Mouse (Mus musculus) heart, embryonic 15.5 days (tissue): ENCODE results near the gene Sh2d3c. TPM values are rescaled to one million over a fixed set of nuclear protein-coding genes. Genes with fewer than 3 reads are reported as not detected.

Experiments used
- ATAC-seq: fragments of 200-750 bp; cut with Nextera tagmentation; replicated peaks from 2 replicates; pipeline ENCODE4 v1.8.0; 2017; ENCODE audit warnings: low read depth, moderate TSS enrichment; ENCODE audit not compliant: insufficient number of reproducible peaks, insufficient read depth, low FRiP score
- H3K27ac ChIP-seq: fragments of 300-500 bp; sonication (generic); 2 replicates; pipeline ENCODE4 v1.5.1; 2015; ENCODE audit warnings: mild to moderate bottlenecking, inconsistent platforms
- H3K27me3 ChIP-seq: fragments of 300-500 bp; sonication (generic); 2 replicates; pipeline ENCODE4 v1.6.1; 2015; ENCODE audit warnings: inconsistent platforms
- H3K36me3 ChIP-seq: fragments of 300-500 bp; sonication (generic); 2 replicates; pipeline ENCODE4 v1.6.1; 2015; ENCODE audit warnings: mild to moderate bottlenecking, inconsistent platforms
- H3K4me1 ChIP-seq: fragments of 300-500 bp; sonication (generic); replicated peaks from 2 replicates; pipeline ENCODE4 v1.6.1; 2015; ENCODE audit warnings: inconsistent platforms
- H3K4me2 ChIP-seq: fragments of 300-500 bp; sonication (generic); 2 replicates; pipeline ENCODE4 v1.6.1; 2015; ENCODE audit warnings: inconsistent platforms, mild to moderate bottlenecking, moderate library complexity
- H3K4me3 ChIP-seq: fragments of 300-500 bp; sonication (generic); 2 replicates; pipeline ENCODE4 v1.5.1; 2015; ENCODE audit warnings: mild to moderate bottlenecking, inconsistent platforms
- H3K9ac ChIP-seq: fragments of 300-500 bp; sonication (generic); 2 replicates; pipeline ENCODE4 v1.6.1; 2015; ENCODE audit warnings: mild to moderate bottlenecking, inconsistent platforms
- H3K9me3 ChIP-seq: fragments of 300-500 bp; sonication (generic); replicated peaks from 2 replicates; pipeline ENCODE4 v1.6.1; 2016; ENCODE audit warnings: inconsistent platforms
- WGBS: fragments of 180-500 bp; shearing (Covaris S2); methylation state at CpG from one replicate; pipeline ENCODE4 v1.1.7; 2015; ENCODE audit warnings: mixed read lengths; 5-methylcytosine and 5-hydroxymethylcytosine counted together
- polyA plus RNA-seq: library from polyadenylated mRNA; unstranded; fragments of >200 nt; fragmentation: Nextera tagmentation; extraction: Ambion mirVana; gene quantifications from 2 replicates; pipeline ENCODE4 v1.2.1, GENCODE M21; 2015

Gene Sh2d3c
- polyA plus RNA-seq, 1 experiment from 2014 or later = 25.7 TPM

DNA sequence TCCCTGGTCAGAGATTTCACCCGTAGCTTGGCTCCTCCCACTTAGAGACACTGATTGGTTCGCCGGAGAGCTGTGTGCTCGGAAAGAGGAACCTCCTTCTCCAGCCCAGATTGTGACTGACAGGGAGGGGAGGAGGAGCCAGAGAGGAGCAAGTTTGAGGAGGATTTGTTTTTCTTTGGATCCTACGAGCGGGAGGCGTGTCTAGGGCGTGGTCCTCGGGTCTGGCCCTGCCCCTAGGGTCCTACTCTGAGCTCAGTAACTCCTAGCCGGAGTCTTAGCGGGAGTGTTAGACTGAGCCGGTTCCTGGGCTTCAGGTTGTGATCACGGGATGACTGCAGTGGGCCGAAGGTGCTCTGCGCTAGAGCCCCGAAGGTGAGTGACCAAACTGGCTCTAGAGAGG is 6.6 kb downstream of the Sh2d3c start:
- Histone ChIP-seq H3K27me3 (no peaks in the 10 kb centered on the region), H3K4me1 (peaks cover 32% of the 10 kb centered on the region), H3K9me3 (no peaks in the 10 kb centered on the region), H3K27ac (peak overlapping the region; percentile 76), H3K9ac (peak overlapping the region; percentile 57), H3K36me3 (no peaks in the 10 kb centered on the region), H3K4me3 (peak overlapping the region; percentile 57), H3K4me2 (peak overlapping the region; percentile 74)
- WGBS = 1% methylated on average over 16 of the region's 16 CpGs
- ATAC-seq = peak; percentile 97

DNA sequence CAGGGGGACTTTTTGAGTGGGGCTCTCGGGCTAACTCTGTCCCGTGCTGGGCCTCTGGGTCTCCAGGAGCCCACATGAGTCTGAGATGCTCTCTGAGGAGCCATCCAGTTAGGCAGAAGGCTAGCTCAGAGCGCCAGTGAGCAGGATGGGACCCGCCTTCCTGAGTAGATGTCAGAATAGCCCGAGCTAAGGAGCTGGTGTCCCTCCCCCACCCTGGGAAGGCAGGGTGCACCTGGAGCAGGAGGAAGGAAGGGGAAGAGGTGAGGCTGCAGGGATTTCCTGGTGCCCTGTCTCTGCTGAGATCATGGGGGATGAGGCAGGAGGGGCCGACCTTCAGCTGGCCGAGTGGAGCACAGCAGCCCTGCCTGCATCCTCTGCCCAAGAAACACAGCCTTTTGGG is 7.6 kb downstream of the Sh2d3c start:
- peak; percentile 12; the same call in 1 of the 2 replicates for ATAC-seq
- peaks cover 35% of the 10 kb centered on the region for H3K4me1 ChIP-seq
- WGBS = 35% methylated on average over 7 of the region's 7 CpGs

DNA sequence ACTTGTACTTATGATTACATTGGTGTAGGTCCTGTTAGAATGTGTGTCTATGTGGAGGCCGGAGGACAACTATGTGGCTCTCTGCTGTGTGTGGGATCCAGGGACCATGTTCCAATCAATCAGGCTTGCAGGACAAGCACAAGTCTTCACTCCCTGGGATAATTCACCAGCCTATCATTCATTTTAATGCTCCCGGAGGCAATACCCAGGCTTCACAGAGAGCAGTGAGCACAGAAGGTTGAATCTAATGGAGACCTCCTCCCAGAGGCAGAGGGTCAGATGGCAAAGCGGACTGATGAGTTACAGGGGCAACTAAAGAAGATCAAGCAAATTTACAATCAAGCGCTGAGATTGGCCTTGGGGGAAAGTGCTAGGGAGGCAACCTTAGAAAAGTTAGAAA is 8.7 kb downstream of the Sh2d3c start:
- peak overlapping the region; percentile 74 for H3K4me2 ChIP-seq
- WGBS = 60% methylated on average over 4 of the region's 4 CpGs
- no peaks in the 10 kb centered on the region for H3K9me3 ChIP-seq
- peak overlapping the region; percentile 57 for H3K4me3 ChIP-seq
- peaks cover 44% of the 10 kb centered on the region for H3K4me1 ChIP-seq
- peak overlapping the region; percentile 76 for H3K27ac ChIP-seq
- no peak overlapping the region for H3K9ac ChIP-seq
- H3K27me3 ChIP-seq = no peaks in the 10 kb centered on the region
- no peaks in the 10 kb centered on the region for H3K36me3 ChIP-seq
- no peak for ATAC-seq

More for the DNA sequence above, 7.6 kb downstream of the Sh2d3c start:
- peak overlapping the region; percentile 42 for H3K9ac ChIP-seq
- no peaks in the 10 kb centered on the region for H3K36me3 ChIP-seq
- H3K9me3 ChIP-seq = no peaks in the 10 kb centered on the region
- peak overlapping the region; percentile 76 for H3K27ac ChIP-seq
- H3K4me2 ChIP-seq = peak overlapping the region; percentile 74
- no peaks in the 10 kb centered on the region for H3K27me3 ChIP-seq
- H3K4me3 ChIP-seq = peak overlapping the region; percentile 57

DNA sequence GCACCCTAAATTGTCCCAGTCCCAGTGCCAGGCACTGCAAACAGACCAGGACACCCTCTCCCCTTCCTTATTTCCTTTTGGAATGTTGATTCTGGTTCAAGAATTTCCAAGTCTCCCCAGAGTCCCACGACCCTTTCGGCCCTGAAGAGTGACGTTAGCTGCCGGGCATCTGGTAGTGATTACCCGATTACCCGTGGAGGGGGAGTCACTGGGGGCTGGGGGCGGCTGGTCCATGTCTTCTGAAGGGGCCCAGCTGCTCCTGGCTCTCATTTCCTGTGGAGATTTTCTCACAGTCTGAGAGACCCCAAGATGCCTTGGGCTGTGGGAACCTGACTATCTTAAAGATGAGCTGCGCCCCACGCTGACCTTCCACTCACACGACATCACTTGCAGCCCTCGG is 10.0 kb downstream of the Sh2d3c start:
- no peak for ATAC-seq
- peak overlapping the region; percentile 57 for H3K4me3 ChIP-seq
- H3K27me3 ChIP-seq = no peaks in the 10 kb centered on the region
- WGBS = 19% methylated on average over 11 of the region's 11 CpGs
- H3K36me3 ChIP-seq = no peaks in the 10 kb centered on the region
- H3K4me1 ChIP-seq = peaks cover 55% of the 10 kb centered on the region
- peak overlapping the region; percentile 25; the same call in 1 of the 2 replicates for H3K9ac ChIP-seq
- H3K27ac ChIP-seq = peak overlapping the region; percentile 76
- peak overlapping the region; percentile 74 for H3K4me2 ChIP-seq
- no peaks in the 10 kb centered on the region for H3K9me3 ChIP-seq

DNA sequence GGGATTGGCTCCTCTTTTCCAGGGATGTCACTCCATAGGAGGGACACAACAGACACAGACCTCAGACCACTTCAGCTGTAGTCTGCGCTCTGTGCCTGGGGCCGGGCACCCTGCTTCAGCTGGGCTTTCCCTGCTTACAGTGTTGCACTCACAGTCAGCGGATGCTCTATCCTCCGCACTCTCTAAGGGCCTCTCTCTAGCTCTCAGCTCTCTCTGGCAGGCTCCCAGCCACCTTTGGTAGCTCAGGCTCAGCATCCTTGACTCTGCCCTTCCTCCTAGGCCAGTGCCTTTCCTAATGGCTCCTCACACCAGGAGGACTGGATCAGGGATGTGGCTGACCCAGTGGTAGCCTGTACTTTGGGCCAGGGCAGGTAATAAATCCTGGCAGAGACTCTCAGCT is 11.1 kb downstream of the Sh2d3c start:
- H3K27ac ChIP-seq = peak overlapping the region; percentile 76
- ATAC-seq = no peak
- no peaks in the 10 kb centered on the region for H3K27me3 ChIP-seq
- H3K4me1 ChIP-seq = peaks cover 62% of the 10 kb centered on the region
- H3K9me3 ChIP-seq = no peaks in the 10 kb centered on the region
- 50% methylated on average over 4 of the region's 4 CpGs for WGBS
- H3K9ac ChIP-seq = peak overlapping the region; percentile 38; the same call in 1 of the 2 replicates
- H3K36me3 ChIP-seq = no peaks in the 10 kb centered on the region
- peak overlapping the region; percentile 74 for H3K4me2 ChIP-seq
- no peak overlapping the region for H3K4me3 ChIP-seq

DNA sequence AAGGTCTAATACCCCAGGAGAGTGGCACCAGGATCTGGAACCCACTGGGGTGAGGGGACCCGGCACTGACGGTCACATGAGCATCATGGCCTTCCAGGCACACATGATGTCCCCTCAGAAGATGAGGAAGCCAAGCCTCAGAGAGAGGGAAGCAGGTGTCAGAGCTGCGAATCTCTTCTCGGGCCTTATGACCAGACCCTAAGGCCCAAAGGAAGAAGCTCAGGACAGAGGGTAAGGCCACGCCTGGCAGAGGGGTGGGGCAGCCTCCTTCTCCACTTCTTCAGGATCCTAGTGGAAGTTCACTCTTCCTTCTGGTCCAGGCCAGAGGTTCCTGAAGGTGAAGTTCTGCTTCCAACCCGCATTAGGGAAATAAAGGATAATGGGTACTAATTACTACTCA is 11.8 kb downstream of the Sh2d3c start:
- 74% methylated on average over 6 of the region's 6 CpGs for WGBS
- Histone ChIP-seq H3K4me2 (no peak overlapping the region), H3K4me1 (peaks cover 59% of the 10 kb centered on the region), H3K4me3 (no peak overlapping the region), H3K27me3 (no peaks in the 10 kb centered on the region), H3K9me3 (no peaks in the 10 kb centered on the region), H3K9ac (no peak overlapping the region), H3K36me3 (no peaks in the 10 kb centered on the region), H3K27ac (peak overlapping the region; percentile 18; the same call in 1 of the 2 replicates)
- no peak for ATAC-seq

DNA sequence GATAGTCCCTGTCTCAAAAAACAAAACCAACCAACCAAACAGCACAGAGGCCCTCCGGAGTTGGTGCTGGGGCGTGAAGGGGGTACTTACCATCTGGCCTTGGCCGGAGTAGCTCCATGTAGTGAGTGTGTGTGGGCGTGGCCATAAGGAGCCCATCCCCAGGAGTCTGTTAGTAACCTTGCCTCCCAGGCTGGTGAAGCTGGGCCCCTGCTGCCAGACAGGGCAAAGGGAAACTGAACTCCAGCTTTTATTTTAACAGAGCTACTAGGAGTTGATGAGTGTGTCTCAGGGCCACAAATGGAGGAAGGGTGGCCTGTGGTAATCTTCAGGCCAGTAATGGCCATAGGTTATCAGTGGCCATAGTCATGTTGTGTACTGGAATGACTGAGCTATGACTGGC is 13.6 kb downstream of the Sh2d3c start:
- ATAC-seq = no peak; the same call in 1 of the 2 replicates

DNA sequence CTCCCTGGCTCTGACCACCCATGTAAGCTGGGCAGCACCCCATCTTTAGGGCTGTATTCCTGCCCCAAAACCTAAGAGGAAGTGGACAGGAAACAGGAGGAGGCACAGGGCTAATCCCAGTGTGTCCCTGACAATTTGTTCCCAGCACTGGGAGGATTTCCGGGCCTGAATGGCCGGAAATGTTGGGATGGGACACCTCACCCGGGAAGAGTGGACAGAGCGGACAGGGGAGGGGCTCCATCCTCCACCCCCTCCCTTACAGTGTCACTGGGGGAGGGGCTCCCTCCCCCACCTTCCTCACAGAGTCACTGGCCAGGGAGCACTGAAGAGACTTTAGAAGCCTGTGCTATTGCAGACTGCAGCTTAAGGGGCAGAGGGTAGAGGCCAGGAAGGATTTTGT is 14.1 kb downstream of the Sh2d3c start:
- no peak overlapping the region for H3K9ac ChIP-seq
- peaks cover 4% of the 10 kb centered on the region; the same call in 1 of the 2 replicates for H3K27me3 ChIP-seq
- H3K27ac ChIP-seq = peak overlapping the region; percentile 79
- no peak overlapping the region for H3K4me3 ChIP-seq
- no peaks in the 10 kb centered on the region for H3K9me3 ChIP-seq
- 44% methylated on average over 4 of the region's 4 CpGs for WGBS
- no peaks in the 10 kb centered on the region for H3K36me3 ChIP-seq
- H3K4me1 ChIP-seq = peaks cover 52% of the 10 kb centered on the region
- ATAC-seq = peak; percentile 67
- 0 out of 2 replicates have a peak overlapping the region, but pooled peaks have one; percentile 10 for H3K4me2 ChIP-seq

More for the DNA sequence above, 13.6 kb downstream of the Sh2d3c start:
- H3K27me3 ChIP-seq = no peaks in the 10 kb centered on the region
- no peaks in the 10 kb centered on the region for H3K9me3 ChIP-seq
- peaks cover 52% of the 10 kb centered on the region for H3K4me1 ChIP-seq
- no peaks in the 10 kb centered on the region for H3K36me3 ChIP-seq
- peak overlapping the region; percentile 79 for H3K27ac ChIP-seq
- 0 out of 2 replicates have a peak overlapping the region, but pooled peaks have one; percentile 10 for H3K4me2 ChIP-seq
- WGBS = 44% methylated on average over 4 of the region's 4 CpGs
- no peak overlapping the region for H3K4me3 ChIP-seq
- H3K9ac ChIP-seq = no peak overlapping the region

DNA sequence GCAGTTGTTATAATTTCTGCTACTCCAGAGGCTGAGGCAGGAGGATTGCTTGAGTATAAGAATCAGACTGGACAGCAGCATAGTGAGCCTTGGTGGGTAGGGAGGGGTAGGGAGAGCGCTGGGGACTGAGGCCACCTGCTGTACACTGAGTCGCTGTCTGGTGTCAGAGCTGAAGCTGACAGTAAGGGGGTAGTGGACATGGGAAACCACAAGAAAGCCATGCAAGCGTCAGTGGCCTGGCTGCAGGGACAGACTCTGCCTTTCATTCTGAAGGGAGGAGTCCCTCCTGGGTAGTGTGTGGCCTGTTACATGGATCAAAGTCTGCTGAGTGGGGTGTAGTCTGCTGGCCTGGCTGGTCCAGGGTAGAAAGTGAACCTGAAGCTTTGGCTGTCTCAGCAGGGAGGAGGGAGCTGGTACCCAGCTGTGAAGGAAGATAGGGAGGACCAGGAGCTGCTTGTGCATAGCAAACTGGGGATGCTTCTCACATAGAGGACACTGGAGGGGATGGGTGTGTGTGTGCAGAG is 15.5 kb downstream of the Sh2d3c start:
- no peak for ATAC-seq
- Histone ChIP-seq H3K4me1 (peaks cover 47% of the 10 kb centered on the region), H3K4me3 (no peak overlapping the region)

DNA sequence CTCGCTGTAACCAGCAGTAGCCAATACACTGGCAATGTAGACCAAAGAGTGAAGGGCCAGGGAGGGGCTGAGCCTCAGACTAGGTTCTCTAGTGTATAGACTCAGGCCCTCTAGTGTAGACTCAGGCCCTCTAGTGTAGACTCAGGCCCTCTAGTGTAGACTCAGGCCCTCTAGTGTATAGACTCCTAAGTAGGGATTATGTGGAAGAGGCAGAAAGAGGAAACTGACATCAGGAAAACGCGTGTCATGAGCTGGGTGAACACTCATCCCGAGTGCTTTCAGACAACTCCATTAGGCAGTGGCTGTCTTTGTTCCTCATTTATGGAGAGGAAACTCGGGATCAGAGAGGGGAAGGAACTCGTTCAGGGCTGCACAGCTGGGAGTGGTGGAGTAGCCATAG is 16.2 kb downstream of the Sh2d3c start:
- ATAC-seq = no peak
- H3K27ac ChIP-seq = no peak overlapping the region
- no peaks in the 10 kb centered on the region for H3K36me3 ChIP-seq
- 59% methylated on average over 6 of the region's 6 CpGs for WGBS
- H3K9ac ChIP-seq = no peak overlapping the region
- H3K4me3 ChIP-seq = no peak overlapping the region
- no peak overlapping the region for H3K4me2 ChIP-seq
- H3K27me3 ChIP-seq = peaks cover 21% of the 10 kb centered on the region
- peaks cover 48% of the 10 kb centered on the region for H3K4me1 ChIP-seq
- H3K9me3 ChIP-seq = no peaks in the 10 kb centered on the region

More for the DNA sequence above, 15.5 kb downstream of the Sh2d3c start:
- Histone ChIP-seq H3K27me3 (peaks cover 15% of the 10 kb centered on the region), H3K9ac (no peak overlapping the region), H3K4me2 (no peak overlapping the region), H3K9me3 (no peaks in the 10 kb centered on the region), H3K36me3 (no peaks in the 10 kb centered on the region), H3K27ac (peak overlapping the region; percentile 34; the same call in 1 of the 2 replicates)
- 38% methylated on average over 3 of the region's 3 CpGs for WGBS

DNA sequence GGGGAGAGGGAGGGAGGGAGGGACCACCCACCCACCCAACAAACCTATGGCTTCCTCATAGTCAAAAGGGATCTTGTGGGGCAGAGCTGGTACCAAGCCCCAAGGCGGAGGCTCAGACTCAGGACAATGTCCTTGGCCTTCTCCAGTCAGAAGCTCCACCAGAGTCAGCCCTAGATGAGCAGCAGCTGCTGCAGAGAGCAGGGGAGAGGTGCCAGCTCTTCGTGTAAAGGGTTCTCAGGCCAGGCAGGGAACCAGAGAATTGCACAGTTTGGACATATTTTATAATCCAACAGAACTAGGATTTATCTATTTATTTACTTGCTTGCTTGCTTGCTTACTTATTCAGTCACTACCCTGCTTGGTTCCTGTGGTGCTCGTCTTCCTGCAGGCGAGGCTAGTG is 18.5 kb downstream of the Sh2d3c start:
- no peak for ATAC-seq
- Histone ChIP-seq H3K9me3 (no peaks in the 10 kb centered on the region), H3K27ac (no peak overlapping the region), H3K4me1 (peaks cover 42% of the 10 kb centered on the region), H3K4me3 (no peak overlapping the region), H3K4me2 (no peak overlapping the region), H3K36me3 (no peaks in the 10 kb centered on the region), H3K9ac (no peak overlapping the region), H3K27me3 (peaks cover 36% of the 10 kb centered on the region)
- WGBS = 60% methylated on average over 4 of the region's 4 CpGs

DNA sequence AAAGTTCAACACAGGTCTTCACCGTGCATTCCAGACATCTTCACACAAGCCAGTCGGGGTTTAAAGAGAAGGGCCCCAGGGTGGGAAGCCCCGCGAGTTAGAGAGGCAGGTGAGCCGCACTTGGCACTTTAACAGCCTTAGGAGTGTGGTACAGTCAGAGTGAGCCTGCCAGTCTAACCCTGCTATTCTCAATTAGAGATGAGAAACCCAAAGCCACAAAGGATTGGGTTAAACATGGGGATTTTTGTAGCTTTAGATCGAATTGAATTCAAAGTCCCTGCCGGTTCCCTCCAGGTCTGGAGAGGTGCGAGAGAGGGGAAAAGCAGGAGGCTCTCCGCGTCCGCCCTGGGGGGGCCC is 20.0 kb downstream of the Sh2d3c start, which contains the start of gene 6330409D20Rik:
Gene 6330409D20Rik, minus strand, starts transcription at position 101 of the 357 bp plus-strand sequence.
- Histone ChIP-seq H3K4me1 (peaks cover 28% of the 10 kb centered on the region), H3K9me3 (no peaks in the 10 kb centered on the region), H3K4me3 (peak within 1 kb of the TSS; percentile 48), H3K36me3 (peaks cover under 1% of the 10 kb centered on the region; the same call in 1 of the 2 replicates), H3K27ac (no peak within 1 kb of the TSS), H3K27me3 (peaks cover 36% of the 10 kb centered on the region), H3K9ac (peak within 1 kb of the TSS; percentile 41; the same call in 1 of the 2 replicates), H3K4me2 (peak within 1 kb of the TSS; percentile 69)
- WGBS = 12% methylated on average over 11 of the region's 11 CpGs
- no peak; the same call in 1 of the 2 replicates for ATAC-seq
